Mouse (Mus musculus): ENCODE measurements around the gene 4921504E06Rik. TPM values are rescaled to one million over a fixed set of nuclear protein-coding genes. Genes with fewer than 3 reads are reported as not detected.

The 4921504E06Rik gene
- total and polyA plus RNA-seq, 2 experiments: not detected

- Histone ChIP-seq H3K36me3 (ENCODE audit: control insufficient read depth, insufficient read depth, low read length) (no peaks in the 10 kb centered on the region), H3K4me1 (ENCODE audit: control insufficient read depth, insufficient read depth, low read length) (peaks cover 1% of the 10 kb centered on the region; the same call in 1 of the 2 replicates), H3K79me2 (ENCODE audit: control insufficient read depth, insufficient read depth, low read length) (no peaks in the 10 kb centered on the region), H3K9ac (ENCODE audit: low read depth, low read length) (0 out of 2 replicates have a peak overlapping the region, but pooled peaks have one; percentile 15), H3K27ac (replicated peaks; ENCODE audit: insufficient read depth, low read depth, low read length) (no peak overlapping the region), H3K4me3 (ENCODE audit: insufficient read depth, low read depth, low read length) (no peak overlapping the region), H3K27me3 (ENCODE audit: control insufficient read depth, insufficient read depth, low read length) (no peaks in the 10 kb centered on the region)
- WGBS: 19% methylated on average over 19 of the region's 19 CpGs
- DNase-seq (ENCODE audit: extremely low read depth, low read depth, low spot score): peak; percentile 44
- TF ChIP-seq POLR2A (IDR thresholded peaks at IDR 0.05; ENCODE audit: extremely low read depth, insufficient read depth, low read length) (no peak), CTCF (IDR thresholded peaks at IDR 0.05; ENCODE audit: low read depth, low read length) (peak; percentile 83)
Observed at GRCm38 (mm10) chr2:19414222-19414965, 139.3 kb downstream of the 4921504E06Rik start.

Other genes with a start within 250 kb of the 4921504E06Rik start
- gene Msrb2, start 182.5 kb downstream of the 4921504E06Rik start, total RNA-seq (2014; rRNA removed): 18.9 TPM in 2 replicates
- gene Msrb2, start 182.5 kb downstream of the 4921504E06Rik start, polyA plus RNA-seq (2012; rRNA removed): 13.5 and 16.2 TPM in 2 replicates
- gene Ptf1a, start 108.3 kb downstream of the 4921504E06Rik start, total RNA-seq (2014; rRNA removed): not detected in 2 replicates
- not detected in 2 replicates for gene Ptf1a, start 108.3 kb downstream of the 4921504E06Rik start, polyA plus RNA-seq (2012; rRNA removed)
- 3.0 and 4.3 TPM in 2 replicates for gene Otud1, start 103.8 kb upstream of the 4921504E06Rik start, total RNA-seq (2014; rRNA removed)
- gene Otud1, start 103.8 kb upstream of the 4921504E06Rik start, polyA plus RNA-seq (2012; rRNA removed): 2.7 and 3.3 TPM in 2 replicates